Mouse (Mus musculus): ENCODE measurements around the gene Mcrs1.

The Mcrs1 gene

DNA sequence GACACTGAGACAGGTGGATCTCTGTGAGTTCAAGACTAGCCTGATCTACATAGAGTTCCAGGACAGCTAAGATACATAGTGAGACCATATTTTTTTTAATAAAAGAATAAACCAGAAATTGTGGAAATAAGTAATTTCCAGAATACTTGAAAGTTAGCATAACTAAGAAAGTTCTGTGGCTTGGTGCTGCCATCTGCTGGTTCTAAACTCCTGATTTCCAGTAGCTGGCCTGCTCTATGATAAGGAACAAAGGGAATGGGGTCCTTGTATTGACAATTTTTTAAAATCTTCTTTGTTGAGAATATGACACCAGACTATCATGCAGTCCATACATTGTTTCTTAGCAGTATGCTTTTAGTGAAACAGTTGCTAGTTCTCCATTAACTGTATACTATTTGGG is 53.0 kb downstream of the Mcrs1 start:
- no peak for DNase-seq

DNA sequence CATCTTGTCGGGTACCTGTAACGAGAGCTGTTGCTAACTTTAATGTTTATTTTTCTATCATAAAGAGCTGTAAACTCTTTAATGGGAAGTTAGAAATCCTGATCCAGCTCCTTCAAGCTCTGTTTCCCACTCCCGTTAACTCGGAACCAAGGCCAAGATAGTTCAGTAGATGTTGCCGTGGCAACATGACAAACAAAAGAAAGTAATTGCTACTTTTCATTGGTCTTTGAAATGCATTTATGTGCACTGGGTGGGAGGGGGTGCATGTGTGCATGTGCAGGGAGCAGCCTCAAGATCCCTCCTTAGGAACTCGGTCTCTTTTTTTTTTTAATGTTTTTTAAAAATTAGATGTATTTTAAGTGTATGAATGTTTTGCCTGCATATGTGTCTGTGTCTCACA is 56.7 kb downstream of the Mcrs1 start:
- DNase-seq: no peak

DNA sequence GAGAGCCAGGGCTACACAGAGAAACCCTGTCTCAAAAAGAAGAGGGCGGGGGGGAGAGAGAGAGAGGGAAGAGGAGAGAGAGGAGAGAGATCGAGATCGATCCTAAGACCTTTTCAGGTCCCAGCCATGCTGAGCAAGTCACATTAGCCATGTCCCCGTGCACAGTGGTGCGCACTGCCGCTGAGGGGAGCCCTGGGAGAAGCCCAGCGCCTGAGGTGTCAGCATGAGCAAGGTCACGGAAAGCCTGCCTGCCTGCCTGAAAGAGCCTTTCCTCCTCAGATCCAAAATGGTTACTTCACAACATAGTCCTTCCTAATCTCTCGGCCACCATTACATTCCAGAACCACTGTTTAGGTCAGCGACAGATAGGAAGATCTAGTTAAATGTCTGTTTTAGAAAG is 57.4 kb downstream of the Mcrs1 start:
- DNase-seq: no peak

Measured in spleen, adult 18-20 months (tissue).